Mouse (Mus musculus): Measurements from ENCODE around the gene Ddx11.

The Ddx11 gene

GRCm38 (mm10) chr17:66123066-66123815, at the start of gene Ddx11:
Ddx11 (plus strand) TSS chr17:66123520.
- peak; percentile 82 for DNase-seq (ENCODE audit: low read depth, low spot score)

- no peak for DNase-seq (ENCODE audit: low read depth, low spot score)
Observed at GRCm38 (mm10) chr17:66073971-66074370, 49.3 kb upstream of the Ddx11 start.

- DNase-seq (ENCODE audit: low read depth, low spot score): peak; percentile 11
Observed at GRCm38 (mm10) chr17:66075827-66076173, 47.5 kb upstream of the Ddx11 start.

- DNase-seq (ENCODE audit: low read depth, low spot score): peak; percentile 8
Observed at GRCm38 (mm10) chr17:66076174-66076927, 47.0 kb upstream of the Ddx11 start.

GRCm38 (mm10) chr17:66076934-66077333, 46.4 kb upstream of the Ddx11 start, which contains the start of gene Ankrd12:
Ankrd12 (minus strand) TSS chr17:66077089.
- peak; percentile 88 for DNase-seq (ENCODE audit: low read depth, low spot score)

- peak; percentile 13 for DNase-seq (ENCODE audit: low read depth, low spot score)
Observed at GRCm38 (mm10) chr17:66077437-66077850, 45.9 kb upstream of the Ddx11 start.

- no peak for DNase-seq (ENCODE audit: low read depth, low spot score)
Observed at GRCm38 (mm10) chr17:66084486-66084885, 38.8 kb upstream of the Ddx11 start.

- no peak for DNase-seq (ENCODE audit: low read depth, low spot score)
Observed at GRCm38 (mm10) chr17:66085038-66085437, 38.3 kb upstream of the Ddx11 start.

- no peak for DNase-seq (ENCODE audit: low read depth, low spot score)
Observed at GRCm38 (mm10) chr17:66090251-66090650, 33.1 kb upstream of the Ddx11 start.

- no peak for DNase-seq (ENCODE audit: low read depth, low spot score)
Observed at GRCm38 (mm10) chr17:66091392-66091791, 31.9 kb upstream of the Ddx11 start.

- no peak for DNase-seq (ENCODE audit: low read depth, low spot score)
Observed at GRCm38 (mm10) chr17:66092065-66092464, 31.3 kb upstream of the Ddx11 start.

GRCm38 (mm10) chr17:66092664-66093063, 30.7 kb upstream of the Ddx11 start:
- no peak for DNase-seq (ENCODE audit: low read depth, low spot score)

GRCm38 (mm10) chr17:66100566-66101379, 22.5 kb upstream of the Ddx11 start:
- no peak for DNase-seq (ENCODE audit: low read depth, low spot score)

- DNase-seq (ENCODE audit: low read depth, low spot score): peak; percentile 97
Observed at GRCm38 (mm10) chr17:66101380-66102330, 21.7 kb upstream of the Ddx11 start, which contains the start of gene Ndufv2. Ndufv2 (minus strand) TSS chr17:66101559.

- no peak for DNase-seq (ENCODE audit: low read depth, low spot score)
Observed at GRCm38 (mm10) chr17:66104076-66104475, 19.2 kb upstream of the Ddx11 start.

- DNase-seq (ENCODE audit: low read depth, low spot score): peak; percentile 56
Observed at GRCm38 (mm10) chr17:66106601-66107267, 16.6 kb upstream of the Ddx11 start.

GRCm38 (mm10) chr17:66107466-66107865, 15.9 kb upstream of the Ddx11 start:
- no peak for DNase-seq (ENCODE audit: low read depth, low spot score)

- DNase-seq (ENCODE audit: low read depth, low spot score): no peak
Observed at GRCm38 (mm10) chr17:66108198-66108597, 15.1 kb upstream of the Ddx11 start.

- DNase-seq (ENCODE audit: low read depth, low spot score): no peak
Observed at GRCm38 (mm10) chr17:66110746-66111145, 12.6 kb upstream of the Ddx11 start.

GRCm38 (mm10) chr17:66111402-66111959, 11.8 kb upstream of the Ddx11 start, which contains the start of gene Washc1:
Washc1 (plus strand) TSS chr17:66111545.
- peak; percentile 84 for DNase-seq (ENCODE audit: low read depth, low spot score)
